Mouse (Mus musculus): ENCODE data around the gene Lmx1a. TPM values are rescaled to one million over a fixed set of nuclear protein-coding genes. Genes with fewer than 3 reads are reported as not detected.

Lmx1a gene
- polyA plus RNA-seq, 1 experiment from 2014 or later, result 2.7 TPM

DNA sequence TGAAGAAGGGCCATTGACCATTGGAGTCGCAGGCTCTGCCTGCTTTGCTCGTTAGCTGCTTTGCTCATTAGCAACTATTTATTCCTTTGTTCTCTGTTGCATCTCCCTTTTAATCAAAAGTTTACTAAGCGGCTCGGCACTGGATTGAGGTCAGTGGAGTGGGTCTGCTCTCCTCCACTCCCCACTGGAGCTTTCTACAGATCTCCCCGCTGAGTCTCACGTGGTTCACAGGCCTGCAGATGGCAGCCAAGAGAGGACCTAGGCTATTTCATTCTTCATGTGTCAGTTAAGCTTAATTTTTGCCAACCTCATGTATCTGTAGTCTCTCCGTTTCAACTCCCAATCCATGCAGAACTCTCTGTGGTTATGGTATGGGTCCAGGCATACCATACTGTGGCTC is 16.5 kb downstream of the Lmx1a start:
- DNase-seq (ENCODE audit: low spot score) (no peak), ATAC-seq (replicated peaks; ENCODE audit: low FRiP score) (no peak)
- Histone ChIP-seq H3K9ac (ENCODE audit: low read depth, low read length) (no peak overlapping the region), H3K36me3 (ENCODE audit: control insufficient read depth, insufficient read depth, low read length) (no peaks in the 10 kb centered on the region), H3K27me3 (replicated peaks; ENCODE audit: control insufficient read depth, insufficient read depth, low read length) (no peaks in the 10 kb centered on the region), H3K4me2 (no peak overlapping the region), H3K4me3 (ENCODE audit: low read depth, low read length) (no peak overlapping the region), H3K27ac (ENCODE audit: low read depth, low read length) (no peak overlapping the region), H3K4me1 (replicated peaks; ENCODE audit: control insufficient read depth, insufficient read depth, low read length) (no peaks in the 10 kb centered on the region), H3K9me3 (ENCODE audit: control insufficient read depth, low read length) (no peaks in the 10 kb centered on the region)
- WGBS, result 73% methylated on average over 7 of the region's 7 CpGs

DNA sequence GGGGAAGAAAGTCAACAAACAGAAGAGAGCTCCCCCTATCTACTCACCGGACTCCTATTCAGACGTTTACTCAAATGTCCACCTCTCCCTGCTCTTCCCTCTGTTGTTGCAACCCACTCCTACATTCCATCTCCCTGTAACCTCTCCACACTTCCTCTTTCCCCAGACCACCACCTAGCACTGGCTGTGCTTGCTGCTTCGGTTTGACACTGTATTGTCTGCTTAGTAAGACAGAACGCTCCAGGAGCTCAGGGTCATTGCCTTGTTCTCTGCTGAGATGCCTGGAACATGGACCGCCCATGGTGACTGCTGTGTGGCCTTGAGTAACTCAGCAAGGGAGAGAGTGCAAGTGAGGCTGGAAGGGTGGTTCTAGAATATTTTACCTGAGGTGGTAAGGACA is 19.7 kb downstream of the Lmx1a start:
- ATAC-seq (replicated peaks; ENCODE audit: low FRiP score), result no peak
- DNase-seq (ENCODE audit: low spot score), result no peak
- 47% methylated on average over 5 of the region's 5 CpGs for WGBS

DNA sequence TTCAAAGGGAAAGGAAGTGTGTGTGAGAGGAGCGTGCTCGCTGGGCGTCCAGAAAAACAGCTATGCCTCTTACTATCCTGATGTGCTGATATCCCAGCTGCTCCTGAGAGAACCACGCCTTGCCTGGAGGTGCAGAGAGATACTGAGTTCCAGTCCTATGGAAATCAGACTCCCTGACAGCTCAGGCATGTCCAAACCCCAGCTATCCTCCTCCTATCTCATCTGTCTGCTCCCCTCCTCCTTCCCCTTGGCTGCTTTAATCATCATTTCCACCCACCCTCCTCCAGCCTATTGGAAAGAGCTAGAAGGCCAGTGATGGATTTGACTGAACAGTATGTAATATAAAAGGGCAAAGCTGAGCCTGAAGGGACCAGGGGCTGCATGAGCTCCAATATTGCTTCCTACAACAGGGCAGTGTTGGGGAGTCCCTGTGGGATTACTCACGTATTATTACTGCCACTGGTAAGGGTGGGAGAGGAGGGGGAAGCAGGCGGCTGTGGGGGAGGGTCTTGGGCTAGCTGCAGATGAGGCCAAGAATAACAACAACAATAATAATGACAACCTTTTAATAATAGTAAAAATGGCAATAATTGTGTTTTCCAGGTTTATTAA is 26.8 kb downstream of the Lmx1a start:
- H3K4me1 ChIP-seq (replicated peaks; ENCODE audit: control insufficient read depth, insufficient read depth, low read length), result no peaks in the 10 kb centered on the region
- no peak overlapping the region for H3K27ac ChIP-seq (ENCODE audit: low read depth, low read length)
- H3K36me3 ChIP-seq (ENCODE audit: control insufficient read depth, insufficient read depth, low read length), result no peaks in the 10 kb centered on the region
- no peaks in the 10 kb centered on the region for H3K9me3 ChIP-seq (ENCODE audit: control insufficient read depth, low read length)
- DNase-seq (ENCODE audit: low spot score), result no peak
- no peak overlapping the region for H3K9ac ChIP-seq (ENCODE audit: low read depth, low read length)
- no peak for ATAC-seq (replicated peaks; ENCODE audit: low FRiP score)
- no peak overlapping the region for H3K4me3 ChIP-seq (ENCODE audit: low read depth, low read length)
- 56% methylated on average over 6 of the region's 6 CpGs for WGBS
- no peak overlapping the region for H3K4me2 ChIP-seq
- H3K27me3 ChIP-seq (replicated peaks; ENCODE audit: control insufficient read depth, insufficient read depth, low read length), result no peaks in the 10 kb centered on the region

More for the DNA sequence above, 19.7 kb downstream of the Lmx1a start:
- H3K27ac ChIP-seq (ENCODE audit: low read depth, low read length), result no peak overlapping the region
- no peaks in the 10 kb centered on the region for H3K36me3 ChIP-seq (ENCODE audit: control insufficient read depth, insufficient read depth, low read length)
- no peak overlapping the region for H3K9ac ChIP-seq (ENCODE audit: low read depth, low read length)
- H3K4me1 ChIP-seq (replicated peaks; ENCODE audit: control insufficient read depth, insufficient read depth, low read length), result no peaks in the 10 kb centered on the region
- H3K4me3 ChIP-seq (ENCODE audit: low read depth, low read length), result no peak overlapping the region
- no peak overlapping the region for H3K4me2 ChIP-seq
- H3K27me3 ChIP-seq (replicated peaks; ENCODE audit: control insufficient read depth, insufficient read depth, low read length), result no peaks in the 10 kb centered on the region
- no peaks in the 10 kb centered on the region for H3K9me3 ChIP-seq (ENCODE audit: control insufficient read depth, low read length)

DNA sequence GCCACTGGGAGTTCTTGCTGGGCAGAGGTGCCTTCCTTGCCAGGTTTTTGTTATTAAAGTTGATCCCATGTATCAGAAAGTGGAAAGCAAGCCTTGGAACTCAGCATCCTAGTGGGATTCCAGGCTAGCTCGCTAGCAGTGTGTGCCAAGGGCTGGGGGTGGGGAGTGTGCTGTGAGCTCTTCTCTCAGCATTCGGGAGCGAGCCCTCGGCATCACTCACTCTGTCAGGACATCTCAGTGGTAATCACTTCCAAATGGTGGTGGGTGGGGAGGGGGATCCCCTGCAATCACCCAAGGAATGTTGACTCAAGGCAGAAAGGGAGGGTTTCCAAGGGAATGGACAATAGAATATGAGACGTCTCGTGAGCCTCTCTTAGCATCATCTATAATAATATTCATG is 45.4 kb downstream of the Lmx1a start:
- Histone ChIP-seq H3K4me3 (ENCODE audit: low read depth, low read length) (no peak overlapping the region), H3K9me3 (ENCODE audit: control insufficient read depth, low read length) (no peaks in the 10 kb centered on the region), H3K36me3 (ENCODE audit: control insufficient read depth, insufficient read depth, low read length) (no peaks in the 10 kb centered on the region), H3K4me2 (no peak overlapping the region), H3K9ac (ENCODE audit: low read depth, low read length) (no peak overlapping the region), H3K4me1 (replicated peaks; ENCODE audit: control insufficient read depth, insufficient read depth, low read length) (no peaks in the 10 kb centered on the region), H3K27ac (ENCODE audit: low read depth, low read length) (no peak overlapping the region), H3K27me3 (replicated peaks; ENCODE audit: control insufficient read depth, insufficient read depth, low read length) (no peaks in the 10 kb centered on the region; the same call in 1 of the 2 replicates)
- DNase-seq (ENCODE audit: low spot score) (no peak), ATAC-seq (replicated peaks; ENCODE audit: low FRiP score) (no peak)
- 23% methylated on average over 6 of the region's 6 CpGs for WGBS

DNA sequence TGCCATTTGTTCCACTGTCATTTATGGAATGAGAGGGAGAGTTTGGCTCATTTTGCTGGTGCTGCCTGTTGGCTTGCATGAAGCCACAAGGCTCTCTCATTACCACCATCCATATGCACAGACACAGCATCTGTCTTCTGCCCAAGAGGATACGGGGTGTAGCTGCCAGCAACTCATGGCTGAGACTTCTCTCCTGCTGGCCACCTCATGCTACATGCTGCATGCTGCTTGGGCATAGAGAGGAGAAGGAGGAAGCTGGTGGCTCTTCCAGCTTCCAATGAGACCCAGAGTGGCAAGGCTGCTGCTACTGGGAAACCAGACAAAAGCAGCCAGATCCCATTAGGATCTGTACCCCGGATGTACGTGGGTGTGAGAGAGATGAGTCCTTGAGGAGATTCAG is 47.8 kb downstream of the Lmx1a start:
- WGBS, result 81% methylated on average over 3 of the region's 3 CpGs
- ATAC-seq (replicated peaks; ENCODE audit: low FRiP score) (no peak), DNase-seq (ENCODE audit: low spot score) (no peak)

DNA sequence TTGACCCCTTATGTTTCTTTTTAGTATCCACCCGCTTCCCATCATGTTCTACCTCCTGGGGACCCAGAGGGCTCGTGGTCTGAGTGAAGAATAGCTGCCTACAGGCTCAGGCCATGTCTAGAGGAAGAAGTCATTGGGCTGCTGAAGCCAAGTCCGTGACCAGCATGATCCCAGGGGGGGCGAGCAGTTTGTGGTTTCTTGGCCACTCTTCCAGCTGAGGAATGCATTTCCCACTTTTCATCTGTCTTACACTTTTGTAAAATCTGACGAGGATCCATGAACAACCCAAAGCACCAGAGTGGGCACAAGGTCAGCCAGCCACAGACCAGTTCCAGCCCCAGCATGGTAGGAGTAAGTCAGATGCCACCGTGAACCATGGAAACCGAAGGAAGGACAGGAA is 50.2 kb downstream of the Lmx1a start:
- DNase-seq (ENCODE audit: low spot score) (no peak), ATAC-seq (replicated peaks; ENCODE audit: low FRiP score) (no peak)
- Histone ChIP-seq H3K9ac (ENCODE audit: low read depth, low read length) (no peak overlapping the region), H3K27me3 (replicated peaks; ENCODE audit: control insufficient read depth, insufficient read depth, low read length) (no peaks in the 10 kb centered on the region), H3K4me1 (replicated peaks; ENCODE audit: control insufficient read depth, insufficient read depth, low read length) (no peaks in the 10 kb centered on the region), H3K4me2 (no peak overlapping the region), H3K36me3 (ENCODE audit: control insufficient read depth, insufficient read depth, low read length) (no peaks in the 10 kb centered on the region), H3K4me3 (ENCODE audit: low read depth, low read length) (no peak overlapping the region), H3K9me3 (ENCODE audit: control insufficient read depth, low read length) (no peaks in the 10 kb centered on the region), H3K27ac (ENCODE audit: low read depth, low read length) (no peak overlapping the region)
- 69% methylated on average over 7 of the region's 7 CpGs for WGBS

More for the DNA sequence above, 47.8 kb downstream of the Lmx1a start:
- Histone ChIP-seq H3K36me3 (ENCODE audit: control insufficient read depth, insufficient read depth, low read length) (no peaks in the 10 kb centered on the region), H3K9me3 (ENCODE audit: control insufficient read depth, low read length) (no peaks in the 10 kb centered on the region), H3K4me2 (no peak overlapping the region), H3K27me3 (replicated peaks; ENCODE audit: control insufficient read depth, insufficient read depth, low read length) (no peaks in the 10 kb centered on the region), H3K4me1 (replicated peaks; ENCODE audit: control insufficient read depth, insufficient read depth, low read length) (no peaks in the 10 kb centered on the region), H3K27ac (ENCODE audit: low read depth, low read length) (no peak overlapping the region), H3K9ac (ENCODE audit: low read depth, low read length) (no peak overlapping the region), H3K4me3 (ENCODE audit: low read depth, low read length) (no peak overlapping the region)

DNA sequence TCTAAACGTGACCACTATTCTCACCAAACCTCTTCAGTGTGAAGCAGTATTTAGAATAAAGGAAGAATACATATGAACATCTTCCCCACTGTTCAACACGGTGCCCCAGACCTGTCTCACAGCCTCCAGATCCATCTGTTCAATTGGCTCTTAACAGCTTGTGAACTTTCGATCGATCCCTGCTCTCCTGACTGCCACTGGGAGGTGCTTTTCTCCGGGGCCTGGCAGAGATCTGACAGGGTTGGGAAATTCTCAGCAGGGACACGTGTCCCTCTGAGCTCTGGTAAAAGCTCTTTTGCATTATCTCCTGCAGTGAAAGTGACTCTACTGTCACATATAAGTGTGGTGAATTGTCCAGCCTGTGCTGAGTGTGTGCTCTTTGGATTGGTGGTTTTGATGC is 57.6 kb downstream of the Lmx1a start:
- Histone ChIP-seq H3K9ac (ENCODE audit: low read depth, low read length) (no peak overlapping the region), H3K4me3 (ENCODE audit: low read depth, low read length) (no peak overlapping the region), H3K4me2 (no peak overlapping the region), H3K4me1 (replicated peaks; ENCODE audit: control insufficient read depth, insufficient read depth, low read length) (no peaks in the 10 kb centered on the region), H3K27me3 (replicated peaks; ENCODE audit: control insufficient read depth, insufficient read depth, low read length) (no peaks in the 10 kb centered on the region), H3K27ac (ENCODE audit: low read depth, low read length) (no peak overlapping the region), H3K36me3 (ENCODE audit: control insufficient read depth, insufficient read depth, low read length) (no peaks in the 10 kb centered on the region), H3K9me3 (ENCODE audit: control insufficient read depth, low read length) (no peaks in the 10 kb centered on the region)
- ATAC-seq (replicated peaks; ENCODE audit: low FRiP score), result no peak
- DNase-seq (ENCODE audit: low spot score), result no peak
- 51% methylated on average over 6 of the region's 6 CpGs for WGBS

DNA sequence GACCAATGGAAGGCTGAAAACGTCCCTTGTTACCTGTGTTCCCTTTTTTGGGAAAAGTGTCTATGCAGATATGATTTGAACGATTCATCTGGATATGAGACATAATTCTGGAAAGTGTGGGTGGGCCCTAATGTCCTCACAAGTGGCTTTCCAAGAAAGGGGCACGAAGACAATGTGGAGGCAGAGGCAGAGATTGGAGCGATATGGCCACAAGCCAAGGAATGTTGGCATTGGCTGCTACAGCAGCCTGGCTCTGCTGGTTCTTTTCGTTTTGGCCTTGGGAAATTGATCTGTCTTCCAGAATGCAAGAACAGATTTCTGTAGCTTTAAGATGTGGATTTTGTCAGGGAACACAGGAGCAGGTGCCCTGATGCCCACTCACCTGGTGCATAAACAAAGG is 63.6 kb downstream of the Lmx1a start:
- Histone ChIP-seq H3K36me3 (ENCODE audit: control insufficient read depth, insufficient read depth, low read length) (no peaks in the 10 kb centered on the region), H3K27ac (ENCODE audit: low read depth, low read length) (no peak overlapping the region), H3K4me1 (replicated peaks; ENCODE audit: control insufficient read depth, insufficient read depth, low read length) (no peaks in the 10 kb centered on the region), H3K27me3 (replicated peaks; ENCODE audit: control insufficient read depth, insufficient read depth, low read length) (no peaks in the 10 kb centered on the region), H3K4me3 (ENCODE audit: low read depth, low read length) (no peak overlapping the region), H3K9ac (ENCODE audit: low read depth, low read length) (no peak overlapping the region), H3K9me3 (ENCODE audit: control insufficient read depth, low read length) (no peaks in the 10 kb centered on the region), H3K4me2 (no peak overlapping the region)
- 69% methylated on average over 5 of the region's 5 CpGs for WGBS
- no peak for DNase-seq (ENCODE audit: low spot score)
- no peak for ATAC-seq (replicated peaks; ENCODE audit: low FRiP score)

DNA sequence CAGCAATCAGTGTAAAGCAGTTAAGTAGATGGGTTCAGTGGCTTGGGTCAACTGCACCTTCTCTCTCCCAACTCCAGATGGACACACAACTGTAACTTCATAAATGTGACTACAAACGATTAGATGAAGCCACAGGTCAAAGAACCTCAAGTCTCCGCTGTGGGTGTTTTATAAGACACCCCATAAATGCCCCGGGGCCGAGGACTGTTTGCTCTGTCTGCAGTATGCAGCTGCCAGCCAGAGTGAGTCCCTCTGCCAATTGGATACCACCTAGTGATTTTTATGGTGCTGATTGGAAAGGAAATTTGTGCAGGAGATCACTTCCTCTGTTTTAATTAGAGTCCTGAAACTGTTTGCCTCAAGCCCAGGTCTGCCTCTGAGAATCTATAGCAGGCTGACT is 65.0 kb downstream of the Lmx1a start:
- Histone ChIP-seq H3K4me1 (replicated peaks; ENCODE audit: control insufficient read depth, insufficient read depth, low read length) (no peaks in the 10 kb centered on the region), H3K36me3 (ENCODE audit: control insufficient read depth, insufficient read depth, low read length) (no peaks in the 10 kb centered on the region), H3K27ac (ENCODE audit: low read depth, low read length) (no peak overlapping the region), H3K9ac (ENCODE audit: low read depth, low read length) (no peak overlapping the region), H3K9me3 (ENCODE audit: control insufficient read depth, low read length) (no peaks in the 10 kb centered on the region), H3K27me3 (replicated peaks; ENCODE audit: control insufficient read depth, insufficient read depth, low read length) (no peaks in the 10 kb centered on the region), H3K4me2 (no peak overlapping the region), H3K4me3 (ENCODE audit: low read depth, low read length) (no peak overlapping the region)
- DNase-seq (ENCODE audit: low spot score), result no peak
- 76% methylated on average over 4 of the region's 4 CpGs for WGBS
- ATAC-seq (replicated peaks; ENCODE audit: low FRiP score), result no peak

Data from liver, embryonic 11.5 days (tissue).